Mouse (Mus musculus) G1E (cell line): ENCODE data around the gene Tff3. TPM values are rescaled to one million over a fixed set of nuclear protein-coding genes. Genes with fewer than 3 reads are reported as not detected.

Experiments
- ATAC-seq: 2 replicates; pipeline ENCODE4 v1.8.0; 2016; ENCODE audit warnings: mild to moderate bottlenecking; ENCODE audit not compliant: insufficient number of reproducible peaks, poor library complexity, low FRiP score, severe bottlenecking; ENCODE audit errors: extremely low read depth
- DNase-seq: peaks from one replicate; pipeline ENCODE4 v3.0.0; 2012; ENCODE audit warnings: low spot score
- H3K27me3 ChIP-seq: 2 replicates; pipeline ENCODE4 v1.6.1; 2012; ENCODE audit warnings: mild to moderate bottlenecking, low read length, inconsistent platforms; ENCODE audit not compliant: insufficient read depth
- H3K36me3 ChIP-seq: replicated peaks from 2 replicates; pipeline ENCODE3; 2012; ENCODE audit warnings: mild to moderate bottlenecking, inconsistent platforms
- H3K4me1 ChIP-seq: 2 replicates; pipeline ENCODE4 v1.6.1; 2012; ENCODE audit warnings: low read depth, low read length, inconsistent platforms, mixed read lengths; ENCODE audit not compliant: insufficient read depth
- H3K4me3 ChIP-seq: 2 replicates; pipeline ENCODE4 v1.5.1; 2012; ENCODE audit warnings: low read depth, mild to moderate bottlenecking, inconsistent platforms, low read length, moderate library complexity, mixed read lengths
- H3K9me3 ChIP-seq: replicated peaks from 2 replicates; pipeline ENCODE4 v1.6.1; 2012; ENCODE audit warnings: inconsistent platforms
- CTCF ChIP-seq: IDR thresholded peaks from 2 replicates; pipeline ENCODE4 v1.5.1; 2012; ENCODE audit warnings: low read depth, low read length, inconsistent platforms, mixed read lengths
- GATA1 ChIP-seq: IDR thresholded peaks from 2 replicates; pipeline ENCODE4 v1.6.1; 2012; ENCODE audit warnings: borderline replicate concordance, low read length, inconsistent platforms, mixed read lengths
- GATA2 ChIP-seq: IDR thresholded peaks from 2 replicates; pipeline ENCODE4 v1.6.1; 2012; ENCODE audit warnings: low read depth, low read length, inconsistent platforms, borderline replicate concordance
- POLR2AphosphoS5 ChIP-seq: IDR thresholded peaks from 2 replicates; pipeline ENCODE4 v1.6.1; 2012; ENCODE audit warnings: low read depth, low read length, inconsistent platforms; ENCODE audit not compliant: insufficient replicate concordance
- TAL1 ChIP-seq: conservative IDR thresholded peaks from 2 replicates; pipeline ENCODE4 v1.6.1; 2012; ENCODE audit warnings: low read depth, low read length, inconsistent platforms, mixed read lengths
- polyA plus RNA-seq: library from polyadenylated mRNA; stranded (reverse); fragments of >175 nt; gene quantifications from 2 replicates; pipeline ENCODE4 v1.2.3, GENCODE M21; 2012
- total RNA-seq, 2 experiments: library from RNA; stranded (forward) in 1 of 2; stranded (reverse) in 1 of 2; fragments of 200-1000 nt in 1 of 2; fragments of >200 nt in 1 of 2; fragmentation: Nextera tagmentation in 1 of 2; gene quantifications; 2 replicates each; pipeline ENCODE4 v1.2.3; 2014 to 2017

The Tff3 gene
- total and polyA plus RNA-seq, 3 experiments: not detected

GRCm38 (mm10) chr17:31128708-31129318 lies 633 bp downstream of the Tff3 start:
- no peak for DNase-seq
- Histone ChIP-seq H3K4me1 (no peaks in the 10 kb centered on the region), H3K36me3 (no peaks in the 10 kb centered on the region), H3K27me3 (no peaks in the 10 kb centered on the region), H3K9me3 (peaks cover 75% of the 10 kb centered on the region), H3K4me3 (no peak overlapping the region)
- no peak for ATAC-seq
- TF ChIP-seq CTCF (no peak), POLR2AphosphoS5 (no peak), GATA2 (no peak), GATA1 (no peak), TAL1 (no peak)

DNA sequence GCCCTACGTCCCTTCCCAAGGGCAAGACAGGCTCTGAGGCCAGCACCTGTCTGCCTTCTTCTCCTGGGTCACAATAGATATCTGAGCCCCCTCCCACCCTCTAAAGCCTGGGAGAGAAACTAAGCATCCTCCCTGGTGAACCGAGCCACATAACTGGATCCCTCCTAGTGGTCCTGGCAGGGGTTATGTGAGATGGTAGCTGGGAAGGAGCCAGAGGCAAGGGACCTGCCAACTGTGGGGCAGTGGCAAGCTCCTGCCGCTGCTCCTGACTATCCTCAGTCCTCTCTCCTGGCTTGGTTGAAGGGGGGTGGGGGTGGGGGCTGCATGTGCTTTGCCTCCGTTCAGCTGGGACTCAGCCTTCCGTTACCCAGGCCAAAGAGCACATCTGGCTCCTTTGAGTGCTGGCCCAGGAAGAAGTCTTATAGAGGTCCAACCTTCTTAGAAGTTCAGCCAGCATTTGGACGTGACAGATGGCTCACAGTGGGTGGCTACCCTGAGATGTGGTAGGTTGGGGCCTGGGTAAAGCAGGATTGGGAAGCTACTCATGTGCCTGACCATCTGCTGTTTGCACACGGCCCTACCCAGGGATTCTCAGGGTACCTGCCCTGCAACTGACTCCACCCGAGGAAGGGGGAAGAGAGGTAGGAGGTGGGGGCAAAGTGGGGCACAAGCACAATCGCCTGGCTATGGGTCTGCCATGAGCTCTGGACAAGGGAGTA lies 3.7 kb downstream of the Tff3 start:
- H3K27me3 ChIP-seq: no peaks in the 10 kb centered on the region
- ATAC-seq: no peak
- H3K36me3 ChIP-seq: no peaks in the 10 kb centered on the region
- H3K9me3 ChIP-seq: peaks cover 78% of the 10 kb centered on the region
- DNase-seq: no peak
- TF ChIP-seq POLR2AphosphoS5 (no peak), GATA1 (no peak), CTCF (no peak), TAL1 (no peak), GATA2 (no peak)
- no peaks in the 10 kb centered on the region for H3K4me1 ChIP-seq
- 0 out of 2 replicates have a peak overlapping the region, but pooled peaks have one; percentile 1 for H3K4me3 ChIP-seq

- H3K36me3 ChIP-seq: no peaks in the 10 kb centered on the region
- no peak for TF ChIP-seq GATA1
- no peak for TF ChIP-seq POLR2AphosphoS5
- TF ChIP-seq GATA2: no peak
- no peak for TF ChIP-seq CTCF
- no peak for TF ChIP-seq TAL1
- peaks cover 78% of the 10 kb centered on the region for H3K9me3 ChIP-seq
- no peaks in the 10 kb centered on the region for H3K27me3 ChIP-seq
- H3K4me1 ChIP-seq: no peaks in the 10 kb centered on the region
- no peak overlapping the region for H3K4me3 ChIP-seq
- no peak for ATAC-seq
- no peak for DNase-seq
Observed at GRCm38 (mm10) chr17:31121975-31122374, 7.5 kb downstream of the Tff3 start.

- no peak for ATAC-seq
- TF ChIP-seq GATA2 (no peak), CTCF (no peak), TAL1 (no peak), POLR2AphosphoS5 (no peak), GATA1 (no peak)
- Histone ChIP-seq H3K4me3 (no peak overlapping the region), H3K4me1 (no peaks in the 10 kb centered on the region), H3K36me3 (no peaks in the 10 kb centered on the region), H3K27me3 (no peaks in the 10 kb centered on the region), H3K9me3 (peaks cover 73% of the 10 kb centered on the region)
- no peak for DNase-seq
Observed at GRCm38 (mm10) chr17:31119429-31119828, 10.0 kb downstream of the Tff3 start.

- Histone ChIP-seq H3K4me1 (no peaks in the 10 kb centered on the region), H3K36me3 (no peaks in the 10 kb centered on the region), H3K4me3 (no peak overlapping the region), H3K9me3 (peaks cover 81% of the 10 kb centered on the region), H3K27me3 (no peaks in the 10 kb centered on the region)
- TF ChIP-seq CTCF: no peak
- no peak for TF ChIP-seq POLR2AphosphoS5
- TF ChIP-seq TAL1: no peak
- no peak for TF ChIP-seq GATA2
- no peak for TF ChIP-seq GATA1
- no peak for DNase-seq
- ATAC-seq: no peak
Observed at GRCm38 (mm10) chr17:31117946-31118345, 11.5 kb downstream of the Tff3 start.

GRCm38 (mm10) chr17:31116063-31116462 lies 13.4 kb downstream of the Tff3 start:
- Histone ChIP-seq H3K9me3 (peaks cover 84% of the 10 kb centered on the region), H3K4me3 (no peak overlapping the region), H3K27me3 (no peaks in the 10 kb centered on the region), H3K4me1 (no peaks in the 10 kb centered on the region), H3K36me3 (no peaks in the 10 kb centered on the region)
- DNase-seq (no peak), ATAC-seq (no peak)
- TF ChIP-seq GATA2 (no peak), CTCF (no peak), POLR2AphosphoS5 (no peak), TAL1 (no peak), GATA1 (no peak)
